Mouse (Mus musculus): ENCODE data around the gene Sytl1.

- TF ChIP-seq CTCF (IDR thresholded peaks at IDR 0.05; ENCODE audit: low read depth, low read length): no peak
- no peak for TF ChIP-seq POLR2A (IDR thresholded peaks at IDR 0.05; ENCODE audit: borderline replicate concordance, low read depth, low read length)
Observed at GRCm38 (mm10) chr4:133285950-133286349, 23.0 kb upstream of the Sytl1 start.

Measured in bone marrow macrophage, adult 2 months (primary cell).